Mouse (Mus musculus) liver, embryonic 16.5 days (tissue): ENCODE data around the gene Inafm2. TPM values are rescaled to one million over a fixed set of nuclear protein-coding genes. Genes with fewer than 3 reads are reported as not detected.

Experiments used
- ATAC-seq: fragments of 200-750 bp; cut with Nextera tagmentation; 2 replicates; pipeline ENCODE4 v1.8.0; 2017; ENCODE audit warnings: low read depth, mild to moderate bottlenecking, moderate number of reproducible peaks, moderate library complexity
- H3K27ac ChIP-seq: fragments of 300-500 bp; sonication (generic); 2 replicates; pipeline ENCODE4 v1.5.1; 2014; ENCODE audit warnings: mild to moderate bottlenecking, low read length
- H3K27me3 ChIP-seq: fragments of 300-500 bp; sonication (generic); 2 replicates; pipeline ENCODE4 v1.6.1; 2014; ENCODE audit warnings: low read depth, low read length, mixed read lengths; ENCODE audit not compliant: control insufficient read depth, insufficient read depth
- H3K36me3 ChIP-seq: fragments of 300-500 bp; sonication (generic); 2 replicates; pipeline ENCODE4 v1.6.1; 2014; ENCODE audit warnings: mild to moderate bottlenecking; ENCODE audit not compliant: control insufficient read depth, insufficient read depth
- H3K4me1 ChIP-seq: fragments of 300-500 bp; sonication (generic); 2 replicates; pipeline ENCODE4 v1.6.1; 2014; ENCODE audit warnings: low read depth, low read length, mixed read lengths; ENCODE audit not compliant: control insufficient read depth
- H3K4me2 ChIP-seq: fragments of 300-500 bp; sonication (generic); 2 replicates; pipeline ENCODE4 v1.6.1; 2014; ENCODE audit warnings: low read depth, low read length, mixed read lengths
- H3K4me3 ChIP-seq: fragments of 300-500 bp; sonication (generic); 2 replicates; pipeline ENCODE4 v1.5.1; 2014; ENCODE audit warnings: low read depth, mild to moderate bottlenecking, low read length
- H3K9ac ChIP-seq: fragments of 300-500 bp; sonication (generic); 2 replicates; pipeline ENCODE4 v1.6.1; 2014; ENCODE audit warnings: low read depth, low read length
- H3K9me3 ChIP-seq: fragments of 300-500 bp; sonication (generic); replicated peaks from 2 replicates; pipeline ENCODE4 v1.6.1; 2016; ENCODE audit warnings: low read length; ENCODE audit not compliant: control insufficient read depth
- WGBS: fragments of 180-500 bp; shearing (Covaris S2); extraction: QIAGEN DNeasy Blood & Tissue Kit; methylation state at CpG from one replicate; pipeline ENCODE4 v1.1.7; 2014; ENCODE audit not compliant: insufficient replicate concordance; 5-methylcytosine and 5-hydroxymethylcytosine counted together
- polyA plus RNA-seq: library from polyadenylated mRNA; unstranded; fragments of >200 nt; fragmentation: Nextera tagmentation; extraction: Ambion mirVana; gene quantifications from 2 replicates; pipeline ENCODE4 v1.2.1, GENCODE M21; 2015

Gene Inafm2
- polyA plus RNA-seq, 1 experiment from 2014 or later = 12.1 TPM

DNA sequence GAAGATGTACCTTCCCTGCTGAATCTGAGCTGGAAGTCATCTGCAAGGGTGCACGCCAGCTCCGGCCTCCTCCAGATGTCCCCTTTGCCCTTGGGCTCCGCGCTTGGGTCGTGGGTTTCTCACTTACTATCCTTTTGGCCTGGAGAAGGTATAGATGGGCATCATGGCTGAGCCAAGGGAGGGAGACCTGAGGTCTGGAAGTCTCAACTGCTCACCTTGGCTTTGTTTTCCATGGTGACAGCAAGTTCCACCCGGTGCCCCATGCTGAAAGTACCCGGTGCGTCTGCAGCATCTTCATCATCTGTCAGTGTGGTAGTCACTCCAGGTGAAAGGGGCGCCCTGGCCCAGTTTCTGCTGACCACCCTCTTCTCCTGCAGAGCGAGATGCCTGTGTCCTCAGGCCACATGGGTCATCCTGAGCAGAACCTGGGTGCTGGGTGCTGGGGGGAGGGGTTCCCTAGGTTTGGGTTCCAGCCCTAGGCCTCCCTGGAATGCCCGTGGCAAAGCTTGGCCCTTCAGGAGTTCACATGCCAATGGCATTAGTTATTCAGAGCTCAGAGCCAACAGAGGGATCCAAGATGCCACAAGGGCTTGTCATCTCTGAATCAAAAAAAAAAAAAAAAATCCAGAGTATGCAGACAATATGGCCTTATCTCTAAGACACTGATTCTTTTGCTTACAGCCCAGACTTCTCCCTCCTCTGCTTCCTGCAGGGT lies 14.9 kb downstream of the Inafm2 start:
- Histone ChIP-seq H3K27me3 (no peaks in the 10 kb centered on the region; the same call in 1 of the 2 replicates), H3K9ac (no peak overlapping the region), H3K4me3 (no peak overlapping the region), H3K27ac (no peak overlapping the region), H3K9me3 (no peaks in the 10 kb centered on the region), H3K4me1 (peaks cover 25% of the 10 kb centered on the region), H3K4me2 (no peak overlapping the region), H3K36me3 (no peaks in the 10 kb centered on the region)
- ATAC-seq = no peak
- WGBS = 78% methylated on average over 11 of the region's 11 CpGs

DNA sequence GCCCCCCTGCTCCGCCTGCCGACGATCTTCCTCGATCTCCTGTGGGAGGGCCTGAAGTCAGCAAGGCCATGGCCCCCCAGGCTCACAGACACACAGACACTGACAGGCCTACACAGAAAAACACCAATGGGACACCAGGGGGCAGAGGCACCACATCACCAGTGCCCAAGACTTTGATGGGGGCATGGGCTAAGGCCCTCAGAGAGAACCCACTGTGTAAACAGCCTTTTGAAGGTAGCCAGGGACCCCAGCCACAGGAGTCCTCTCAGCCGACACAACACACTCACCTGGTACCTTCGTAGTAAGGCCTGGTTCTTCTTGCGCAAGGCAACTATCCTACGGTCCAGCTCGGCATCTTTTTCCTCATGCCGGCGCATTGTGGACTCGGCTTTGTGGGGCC lies 15.8 kb downstream of the Inafm2 start:
- H3K9ac ChIP-seq = no peak overlapping the region
- no peak overlapping the region for H3K4me3 ChIP-seq
- no peak overlapping the region for H3K27ac ChIP-seq
- no peaks in the 10 kb centered on the region; the same call in 1 of the 2 replicates for H3K27me3 ChIP-seq
- WGBS = 84% methylated on average over 12 of the region's 12 CpGs
- no peaks in the 10 kb centered on the region for H3K9me3 ChIP-seq
- no peak for ATAC-seq
- no peak overlapping the region for H3K4me2 ChIP-seq
- no peaks in the 10 kb centered on the region for H3K36me3 ChIP-seq
- H3K4me1 ChIP-seq = peaks cover 25% of the 10 kb centered on the region

DNA sequence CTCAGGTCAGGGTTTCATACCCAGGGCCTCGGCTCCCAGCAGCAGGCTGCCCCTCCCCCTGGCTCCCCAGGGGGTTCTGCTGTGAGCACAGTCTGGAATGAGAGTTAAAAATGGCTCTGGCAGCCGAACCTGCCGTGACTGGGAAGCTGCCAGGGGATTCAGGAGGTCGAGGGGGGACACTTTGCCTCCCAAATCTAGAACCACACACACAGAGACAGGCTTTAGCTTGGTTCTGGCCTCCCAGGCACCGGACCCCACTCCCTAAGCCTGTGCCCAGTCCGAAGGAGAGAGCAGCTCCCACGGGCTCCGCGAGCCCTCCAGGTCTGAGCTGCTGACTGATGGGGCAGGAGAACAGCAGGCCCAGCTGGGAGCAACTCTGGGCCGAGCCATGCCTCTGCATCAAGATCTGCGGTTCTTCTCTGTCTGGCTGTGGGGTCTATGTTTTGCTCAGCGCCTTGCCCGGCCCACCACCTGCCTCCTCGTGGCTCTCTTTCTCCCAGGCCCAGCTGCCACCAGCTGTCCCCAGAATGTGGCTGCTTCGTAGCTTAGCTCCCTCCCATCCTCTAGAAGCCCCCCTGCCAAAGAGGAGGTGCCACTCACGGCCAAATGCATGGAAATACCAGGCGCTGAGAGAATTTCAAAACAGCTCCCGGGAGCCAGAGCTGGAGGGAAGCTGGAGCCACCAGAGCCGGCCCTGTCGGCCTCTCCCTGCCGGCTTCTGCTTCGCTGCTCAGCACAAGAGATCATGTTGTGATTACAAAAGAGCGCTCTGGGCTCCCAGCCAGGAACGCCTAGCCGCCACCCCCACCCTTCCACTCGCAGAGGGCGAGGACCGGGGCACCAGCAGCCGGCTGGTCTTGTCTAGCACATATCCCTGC lies 16.6 kb downstream of the Inafm2 start, which contains the start of gene Ccdc9b:
Gene Ccdc9b (minus strand): TSS at position 756 of the 878 bp plus-strand sequence.
- 23% methylated on average over 29 of the region's 29 CpGs for WGBS
- no peaks in the 10 kb centered on the region for H3K36me3 ChIP-seq
- H3K9ac ChIP-seq = peak within 1 kb of the TSS; percentile 49
- H3K27ac ChIP-seq = peak within 1 kb of the TSS; percentile 64
- H3K27me3 ChIP-seq = no peaks in the 10 kb centered on the region; the same call in 1 of the 2 replicates
- H3K4me1 ChIP-seq = peaks cover 25% of the 10 kb centered on the region
- peak; percentile 83 for ATAC-seq
- H3K4me2 ChIP-seq = peak within 1 kb of the TSS; percentile 70
- H3K4me3 ChIP-seq = peak within 1 kb of the TSS; percentile 47
- H3K9me3 ChIP-seq = no peaks in the 10 kb centered on the region

DNA sequence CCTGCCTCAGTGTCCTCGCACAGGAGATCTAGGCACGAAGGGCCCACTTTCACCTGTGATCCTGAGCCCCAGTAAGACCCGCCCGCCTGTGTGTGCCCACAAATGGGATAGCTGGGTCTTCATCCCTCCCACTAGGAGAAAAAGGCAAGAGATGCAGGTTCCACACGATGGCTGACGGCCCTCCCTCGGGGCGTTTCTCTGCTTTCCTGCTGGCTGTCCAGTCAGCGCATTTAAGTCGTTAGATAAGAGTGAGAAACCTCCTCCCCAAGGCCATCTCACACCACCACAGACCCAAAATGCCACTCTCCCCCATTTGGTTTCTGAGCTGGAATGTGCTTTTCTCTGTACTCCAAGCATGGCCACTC lies 17.2 kb downstream of the Inafm2 start:
- Histone ChIP-seq H3K4me3 (peak overlapping the region; percentile 47), H3K4me1 (peaks cover 25% of the 10 kb centered on the region), H3K36me3 (no peaks in the 10 kb centered on the region), H3K9ac (peak overlapping the region; percentile 49; the same call in 1 of the 2 replicates), H3K4me2 (peak overlapping the region; percentile 70), H3K9me3 (no peaks in the 10 kb centered on the region), H3K27ac (peak overlapping the region; percentile 64), H3K27me3 (no peaks in the 10 kb centered on the region; the same call in 1 of the 2 replicates)
- peak; percentile 44 for ATAC-seq
- 13% methylated on average over 10 of the region's 10 CpGs for WGBS

DNA sequence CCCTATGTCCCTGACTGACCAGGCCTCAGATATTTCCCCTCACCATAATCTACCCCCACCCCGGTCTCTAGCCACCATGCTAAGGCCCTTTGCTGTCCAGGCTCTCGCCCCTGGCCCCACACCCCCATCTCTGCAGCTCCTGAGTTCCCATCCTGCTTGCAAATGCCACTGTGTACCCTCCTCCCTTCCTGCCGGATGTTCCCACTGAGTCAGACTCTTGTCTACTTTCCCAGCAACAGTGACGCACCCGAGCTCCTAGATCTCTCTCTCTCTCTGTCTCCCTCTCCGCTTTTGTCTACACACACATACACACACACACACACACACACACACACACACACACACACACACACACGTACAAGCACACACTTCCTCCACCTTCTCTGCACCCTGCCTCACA lies 17.9 kb downstream of the Inafm2 start:
- Histone ChIP-seq H3K4me2 (no peak overlapping the region), H3K4me3 (no peak overlapping the region), H3K36me3 (no peaks in the 10 kb centered on the region), H3K27ac (peak overlapping the region; percentile 64), H3K9me3 (no peaks in the 10 kb centered on the region), H3K27me3 (no peaks in the 10 kb centered on the region), H3K9ac (no peak overlapping the region; the same call in 1 of the 2 replicates), H3K4me1 (peaks cover 25% of the 10 kb centered on the region)
- no peak for ATAC-seq
- 68% methylated on average over 7 of the region's 7 CpGs for WGBS

DNA sequence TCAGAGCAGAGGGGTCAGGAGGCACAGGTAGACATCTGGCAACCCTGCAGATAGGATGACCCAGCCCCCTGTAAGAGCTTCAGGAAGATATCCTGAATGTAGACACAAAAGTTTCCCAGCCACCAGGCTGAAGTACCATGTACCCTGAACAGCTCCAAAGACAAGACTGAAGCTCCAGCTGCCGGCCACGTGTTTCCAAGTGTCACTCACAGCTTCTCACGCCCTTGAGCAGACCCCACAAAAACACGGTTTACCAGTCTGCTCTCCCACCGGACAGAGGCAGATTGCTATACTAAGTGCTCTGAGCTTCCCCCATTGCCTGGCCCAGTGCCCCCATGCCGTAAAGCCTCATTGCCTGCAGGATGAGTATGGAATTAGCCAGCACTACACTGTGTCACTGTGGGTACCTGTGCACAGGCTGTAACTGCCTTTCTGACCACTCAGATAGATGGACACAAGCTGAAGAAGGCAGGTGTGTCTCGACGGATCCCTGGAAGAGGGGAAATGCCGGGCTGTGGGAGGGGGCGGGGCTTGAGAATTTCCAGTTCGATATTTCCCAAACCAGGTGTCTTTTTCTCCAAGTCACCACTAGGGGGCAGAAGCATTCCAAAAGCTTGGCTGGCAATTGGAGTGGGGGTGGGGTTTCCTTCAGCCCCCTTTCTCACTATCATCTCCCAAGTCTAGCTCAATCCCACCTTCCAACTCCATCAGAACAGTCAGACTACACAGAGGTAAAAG lies 18.7 kb downstream of the Inafm2 start:
- H3K36me3 ChIP-seq = no peaks in the 10 kb centered on the region
- peaks cover 24% of the 10 kb centered on the region for H3K4me1 ChIP-seq
- H3K27me3 ChIP-seq = no peaks in the 10 kb centered on the region
- no peaks in the 10 kb centered on the region for H3K9me3 ChIP-seq
- no peak overlapping the region for H3K4me2 ChIP-seq
- WGBS = 20% methylated on average over 11 of the region's 11 CpGs
- no peak overlapping the region for H3K9ac ChIP-seq
- no peak for ATAC-seq
- no peak overlapping the region for H3K4me3 ChIP-seq
- H3K27ac ChIP-seq = no peak overlapping the region

DNA sequence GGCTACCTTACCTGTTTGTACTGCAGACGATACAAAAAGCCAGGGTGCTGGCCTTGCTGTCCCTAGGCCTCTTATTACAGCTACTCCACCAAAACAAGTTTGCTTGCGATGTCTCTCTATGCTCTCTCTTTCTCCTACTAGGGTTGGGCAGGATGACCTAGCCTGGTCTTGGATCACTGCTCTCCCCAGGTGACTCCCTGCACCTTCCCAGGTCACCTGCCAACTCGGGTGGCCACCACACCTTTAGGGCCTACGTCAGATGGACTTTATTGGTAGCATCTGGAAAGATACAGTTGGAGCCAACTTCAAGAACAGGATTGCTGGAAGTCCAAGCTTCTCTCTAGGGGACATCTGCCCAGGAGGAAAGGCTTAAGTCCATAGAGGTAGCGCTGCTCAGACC lies 19.3 kb downstream of the Inafm2 start:
- WGBS = 68% methylated on average over 5 of the region's 5 CpGs
- H3K27ac ChIP-seq = no peak overlapping the region
- ATAC-seq = no peak
- H3K4me3 ChIP-seq = no peak overlapping the region
- H3K4me2 ChIP-seq = no peak overlapping the region
- no peaks in the 10 kb centered on the region for H3K27me3 ChIP-seq
- no peaks in the 10 kb centered on the region for H3K36me3 ChIP-seq
- peaks cover 19% of the 10 kb centered on the region for H3K4me1 ChIP-seq
- no peaks in the 10 kb centered on the region for H3K9me3 ChIP-seq
- H3K9ac ChIP-seq = no peak overlapping the region

DNA sequence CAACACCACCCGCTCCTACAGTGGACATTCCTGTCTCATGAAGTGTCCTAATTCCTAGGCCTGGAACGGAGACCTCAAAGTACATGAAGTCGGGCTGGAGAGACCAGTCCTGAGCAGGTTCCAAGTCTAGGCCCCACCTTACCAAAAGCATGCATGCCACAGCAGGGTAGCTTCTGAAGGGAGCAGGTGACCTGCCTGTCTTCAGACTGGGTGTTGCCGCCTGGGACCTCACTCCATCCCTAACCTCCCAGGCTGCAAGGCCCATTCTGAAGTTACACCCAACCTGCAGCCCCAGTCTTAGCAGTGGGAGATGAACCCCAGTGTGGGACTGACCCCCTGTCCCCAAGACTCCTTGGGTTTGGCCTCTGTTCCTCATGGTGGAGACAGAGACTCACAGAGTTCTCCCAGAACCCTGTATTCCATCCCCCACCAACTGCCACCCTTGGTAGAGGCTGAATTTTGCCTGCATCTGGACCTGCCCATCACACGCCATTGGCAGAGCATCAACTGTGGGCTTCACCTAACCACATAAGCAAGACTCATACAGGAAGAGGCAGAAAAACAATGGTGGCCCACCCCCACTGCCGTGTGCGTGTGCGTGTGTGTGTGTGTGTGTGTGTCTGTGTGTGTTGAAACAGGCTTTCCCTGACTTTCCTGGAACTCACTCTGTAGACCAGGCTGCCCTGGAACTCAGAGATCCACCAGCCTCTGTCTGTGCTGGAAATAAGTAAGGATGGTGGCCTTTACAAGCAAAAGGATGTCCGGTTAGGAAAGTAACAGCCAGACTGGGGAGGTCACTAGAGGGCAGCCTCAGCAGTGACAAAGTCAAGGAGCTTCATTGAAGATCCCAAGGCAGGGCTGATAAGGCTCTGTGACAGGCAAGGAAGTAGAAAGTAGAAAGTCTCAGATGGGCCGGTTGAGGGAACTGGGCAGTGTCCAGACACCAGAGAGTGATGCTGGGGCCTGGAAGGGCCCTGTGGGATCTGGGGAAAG lies 20.8 kb downstream of the Inafm2 start:
- no peak for ATAC-seq
- no peak overlapping the region for H3K27ac ChIP-seq
- no peak overlapping the region for H3K4me2 ChIP-seq
- H3K27me3 ChIP-seq = no peaks in the 10 kb centered on the region
- no peaks in the 10 kb centered on the region for H3K36me3 ChIP-seq
- WGBS = 59% methylated on average over 10 of the region's 10 CpGs
- H3K9me3 ChIP-seq = no peaks in the 10 kb centered on the region
- H3K9ac ChIP-seq = no peak overlapping the region
- H3K4me1 ChIP-seq = peaks cover 19% of the 10 kb centered on the region
- no peak overlapping the region for H3K4me3 ChIP-seq
